Mouse (Mus musculus): Measurements from ENCODE around the gene Hist1h4h.
"Not testable (repeated sequence)": the region's sequence is repeated elsewhere in the genome, so short reads cannot be mapped to it uniquely, and the experiment has no call there.

Gene Hist1h4h

DNA sequence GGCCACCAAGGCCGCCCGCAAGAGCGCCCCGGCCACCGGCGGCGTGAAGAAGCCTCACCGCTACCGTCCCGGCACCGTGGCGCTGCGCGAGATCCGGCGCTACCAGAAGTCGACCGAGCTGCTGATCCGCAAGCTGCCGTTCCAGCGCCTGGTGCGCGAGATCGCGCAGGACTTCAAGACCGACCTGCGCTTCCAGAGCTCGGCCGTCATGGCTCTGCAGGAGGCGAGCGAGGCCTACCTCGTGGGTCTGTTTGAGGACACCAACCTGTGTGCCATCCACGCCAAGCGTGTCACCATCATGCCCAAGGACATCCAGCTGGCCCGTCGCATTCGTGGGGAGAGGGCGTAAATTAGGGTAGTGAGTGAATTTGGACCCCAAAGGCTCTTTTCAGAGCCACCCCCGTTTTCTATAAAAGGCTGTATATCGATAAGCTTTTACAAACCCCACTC is 45.0 kb downstream of the Hist1h4h start:
- DNase-seq (ENCODE audit: low read depth, low spot score) = not testable (repeated sequence)

GRCm38 (mm10) chr13:23576351-23576881 is 45.6 kb downstream of the Hist1h4h start:
- DNase-seq (ENCODE audit: low read depth, low spot score) = no peak

DNA sequence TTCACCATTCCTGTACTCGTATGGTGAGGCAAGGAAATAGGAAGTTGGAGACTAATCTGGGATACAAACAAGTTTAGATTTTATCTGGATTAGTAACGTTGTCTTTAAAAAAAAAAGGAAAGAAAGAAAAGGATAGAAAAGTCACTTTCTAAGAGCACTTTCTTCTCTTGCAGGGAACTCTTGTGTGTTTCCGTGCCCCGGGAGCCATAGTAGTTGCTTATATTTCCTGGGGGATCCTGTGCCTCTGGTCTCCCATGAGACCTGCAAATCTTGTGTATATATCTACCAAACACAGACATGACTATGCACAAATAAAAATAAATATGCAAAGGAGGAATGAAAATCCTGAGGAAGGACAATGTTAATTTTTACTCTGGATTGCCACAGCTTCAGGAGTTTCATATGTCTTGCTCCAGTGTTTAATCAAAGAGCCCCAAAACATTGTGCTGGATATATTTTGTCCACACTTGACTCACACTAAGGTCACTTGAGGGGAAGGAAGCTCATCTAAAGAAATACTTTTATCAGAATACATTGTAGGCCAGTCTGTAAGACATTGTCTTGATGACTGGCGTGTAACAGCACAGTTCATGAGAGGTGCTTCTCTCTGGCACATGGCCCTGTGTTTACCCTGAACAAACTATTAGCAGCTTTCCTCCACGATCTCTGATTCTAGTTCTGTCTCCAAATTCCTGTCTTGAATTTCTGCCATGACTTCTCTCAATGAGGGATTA is 46.2 kb downstream of the Hist1h4h start:
- DNase-seq (ENCODE audit: low read depth, low spot score) = no peak

- no peak for DNase-seq (ENCODE audit: low read depth, low spot score)
Measured at GRCm38 (mm10) chr13:23577835-23578234, 47.0 kb downstream of the Hist1h4h start.
